Mouse (Mus musculus): Measurements from ENCODE around the gene Gm45808. TPM values are rescaled to one million over a fixed set of nuclear protein-coding genes. Genes with fewer than 3 reads are reported as not detected.

The Gm45808 gene
- polyA plus RNA-seq, 1 experiment: 1.1 TPM

DNA sequence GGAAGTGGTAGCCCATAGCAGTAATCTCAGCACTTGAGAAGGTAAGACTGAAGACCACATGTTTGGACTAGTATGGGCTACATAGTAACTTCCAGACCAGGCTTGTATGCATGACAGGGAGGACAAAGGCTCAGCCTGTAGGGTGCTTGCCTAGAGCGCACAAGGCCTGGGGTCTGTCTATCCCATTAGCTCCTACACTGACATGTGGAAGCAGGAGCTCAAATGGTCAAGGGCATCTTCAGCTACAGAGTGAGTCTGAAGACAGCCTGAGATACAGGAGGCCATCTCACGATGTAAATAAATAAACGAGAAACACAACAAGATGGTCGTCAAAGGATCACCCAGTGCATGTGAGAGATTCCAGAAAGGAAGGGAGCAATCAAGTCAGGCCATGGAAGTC, 24.3 kb downstream of the Gm45808 start:
- Histone ChIP-seq H3K27ac (ENCODE audit: insufficient read depth, low read depth, low read length) (peak overlapping the region; percentile 10), H3K4me3 (ENCODE audit: insufficient read depth, low read length) (no peak overlapping the region), H3K4me1 (ENCODE audit: control insufficient read depth, insufficient read depth, low read length) (peaks cover 36% of the 10 kb centered on the region)
- TF ChIP-seq CTCF (IDR thresholded peaks at IDR 0.05; ENCODE audit: low read depth, low read length) (no peak), POLR2A (IDR thresholded peaks at IDR 0.05; ENCODE audit: borderline replicate concordance, low read depth, low read length) (no peak)

DNA sequence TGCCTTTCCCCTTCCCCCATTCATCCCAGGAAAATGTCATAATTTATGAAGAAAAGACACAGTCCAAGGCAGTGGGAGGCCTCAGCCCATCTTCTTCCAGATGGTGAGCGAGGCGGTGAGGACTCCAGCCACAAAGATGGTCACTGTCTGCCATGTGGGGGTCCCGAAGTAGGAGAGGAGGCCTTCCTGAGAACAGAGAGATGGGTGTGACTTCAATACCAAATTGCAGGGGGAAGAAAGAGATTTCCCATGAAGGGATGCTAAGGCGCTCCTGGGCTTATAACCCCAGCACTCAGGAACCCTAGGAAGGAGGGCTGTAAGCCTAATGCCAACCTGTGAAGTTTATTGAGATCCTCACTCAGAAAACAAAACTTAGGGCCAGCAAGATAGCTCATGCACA, 24.8 kb downstream of the Gm45808 start:
- Histone ChIP-seq H3K27ac (ENCODE audit: insufficient read depth, low read depth, low read length) (peak overlapping the region; percentile 98), H3K4me3 (ENCODE audit: insufficient read depth, low read length) (no peak overlapping the region), H3K4me1 (ENCODE audit: control insufficient read depth, insufficient read depth, low read length) (peaks cover 32% of the 10 kb centered on the region)
- TF ChIP-seq CTCF (IDR thresholded peaks at IDR 0.05; ENCODE audit: low read depth, low read length) (no peak), POLR2A (IDR thresholded peaks at IDR 0.05; ENCODE audit: borderline replicate concordance, low read depth, low read length) (no peak)

DNA sequence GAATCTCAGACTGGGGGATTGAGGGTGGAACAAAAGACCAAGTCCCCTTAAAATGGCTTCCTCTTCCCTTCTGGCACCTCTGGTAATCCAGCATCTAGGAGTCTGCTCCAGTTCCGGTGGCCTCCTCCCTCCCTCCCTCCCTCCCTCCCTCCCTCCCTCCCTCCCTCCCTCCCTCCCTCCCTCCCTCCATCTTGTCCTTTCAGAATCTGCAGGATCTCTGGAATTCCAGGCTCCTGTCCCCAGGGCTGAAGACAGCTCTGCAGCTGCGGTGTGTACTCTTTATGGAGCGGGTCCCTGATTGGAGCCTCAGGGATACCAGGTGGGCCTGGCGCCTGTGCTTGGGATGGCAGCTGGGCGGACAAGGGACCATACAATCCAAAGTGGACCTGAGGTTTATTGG, 25.3 kb downstream of the Gm45808 start:
- Histone ChIP-seq H3K4me1 (ENCODE audit: control insufficient read depth, insufficient read depth, low read length) (peaks cover 32% of the 10 kb centered on the region), H3K4me3 (ENCODE audit: insufficient read depth, low read length) (peak overlapping the region; percentile 55; the same call in 1 of the 2 replicates), H3K27ac (ENCODE audit: insufficient read depth, low read depth, low read length) (peak overlapping the region; percentile 98)
- TF ChIP-seq POLR2A (IDR thresholded peaks at IDR 0.05; ENCODE audit: borderline replicate concordance, low read depth, low read length): no peak
- no peak for TF ChIP-seq CTCF (IDR thresholded peaks at IDR 0.05; ENCODE audit: low read depth, low read length)

DNA sequence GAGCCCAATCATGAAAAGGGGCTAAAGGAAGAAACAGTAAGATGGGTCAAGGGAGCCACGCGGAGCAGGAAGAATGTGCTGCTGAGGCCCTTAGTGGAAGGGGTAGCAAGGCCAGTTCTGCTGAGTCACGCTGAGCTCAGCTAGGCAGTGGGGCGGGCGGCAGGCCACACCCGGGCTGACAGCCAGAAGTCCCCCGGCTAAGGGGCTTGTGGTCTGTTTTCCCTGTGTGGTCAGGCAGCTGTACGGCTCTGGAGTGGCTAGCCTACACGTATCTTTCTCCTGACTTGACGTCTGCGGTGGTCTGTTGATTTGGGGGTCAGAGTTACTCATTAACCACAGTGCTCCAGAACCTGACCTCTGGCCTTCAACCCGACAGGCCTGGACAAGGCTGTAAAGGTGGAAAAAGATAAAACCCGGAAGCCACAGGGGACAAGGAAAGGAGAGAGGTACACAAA, 25.7 kb downstream of the Gm45808 start:
- peak overlapping the region; percentile 55 for H3K4me3 ChIP-seq (ENCODE audit: insufficient read depth, low read length)
- H3K27ac ChIP-seq (ENCODE audit: insufficient read depth, low read depth, low read length): peak overlapping the region; percentile 98
- H3K4me1 ChIP-seq (ENCODE audit: control insufficient read depth, insufficient read depth, low read length): peaks cover 32% of the 10 kb centered on the region
- no peak for TF ChIP-seq CTCF (IDR thresholded peaks at IDR 0.05; ENCODE audit: low read depth, low read length)
- TF ChIP-seq POLR2A (IDR thresholded peaks at IDR 0.05; ENCODE audit: borderline replicate concordance, low read depth, low read length): no peak

DNA sequence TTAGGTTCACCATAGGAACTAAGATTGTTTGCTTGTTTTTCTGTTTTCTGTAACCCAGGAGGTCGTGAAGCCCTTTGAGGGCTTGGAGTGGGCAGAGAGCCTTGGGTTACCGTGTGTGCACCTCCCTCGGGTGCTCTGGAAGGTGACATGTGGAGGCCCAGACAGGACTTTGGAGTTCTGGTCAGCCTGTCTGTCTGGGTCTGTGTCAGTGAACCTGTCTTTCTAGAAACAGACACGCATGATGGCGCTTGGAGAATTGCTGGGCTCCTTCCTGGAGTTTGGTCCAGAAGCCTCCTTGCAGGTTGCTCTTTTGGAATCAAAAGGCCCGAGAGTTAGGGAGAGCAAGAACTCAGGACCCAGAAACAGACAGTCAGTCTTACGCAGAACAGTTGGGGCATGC, 26.2 kb downstream of the Gm45808 start:
- no peak for TF ChIP-seq POLR2A (IDR thresholded peaks at IDR 0.05; ENCODE audit: borderline replicate concordance, low read depth, low read length)
- no peak for TF ChIP-seq CTCF (IDR thresholded peaks at IDR 0.05; ENCODE audit: low read depth, low read length)
- peak overlapping the region; percentile 55 for H3K4me3 ChIP-seq (ENCODE audit: insufficient read depth, low read length)
- peaks cover 32% of the 10 kb centered on the region for H3K4me1 ChIP-seq (ENCODE audit: control insufficient read depth, insufficient read depth, low read length)
- H3K27ac ChIP-seq (ENCODE audit: insufficient read depth, low read depth, low read length): peak overlapping the region; percentile 98

DNA sequence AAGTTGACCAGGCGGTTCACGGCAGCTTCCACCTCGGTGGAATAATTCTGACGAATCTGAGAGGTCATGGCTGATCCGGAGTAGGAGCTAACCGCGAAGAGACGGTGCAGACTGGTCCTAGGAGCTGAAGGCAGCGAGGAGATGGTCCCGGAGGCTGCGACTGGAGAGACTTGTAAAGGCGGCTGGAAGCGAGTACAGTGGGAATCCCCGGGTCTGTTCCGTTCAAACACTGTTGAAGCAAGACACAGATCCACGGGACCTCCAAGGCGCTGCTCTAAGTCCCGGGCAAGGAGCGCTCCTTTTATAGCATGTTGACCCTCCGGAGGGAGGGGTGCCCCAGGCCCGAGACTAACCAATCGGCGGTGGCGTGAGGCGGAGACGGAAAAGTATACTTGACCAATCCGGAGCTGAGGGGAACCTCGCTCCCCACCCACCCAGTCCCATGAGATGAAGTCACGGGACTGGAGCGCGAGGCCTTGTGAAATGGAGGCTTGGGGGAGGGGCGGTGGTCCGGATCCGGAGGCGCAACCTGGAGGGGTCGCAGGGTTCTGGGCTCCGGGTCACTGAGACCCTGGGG, 27.0 kb downstream of the Gm45808 start, which contains the start of gene Ftl1:
Ftl1 (minus strand) TSS at position 321 of the 577 bp plus-strand sequence.
- peak within 1 kb of the TSS; percentile 100 for H3K27ac ChIP-seq (ENCODE audit: insufficient read depth, low read depth, low read length)
- peaks cover 27% of the 10 kb centered on the region for H3K4me1 ChIP-seq (ENCODE audit: control insufficient read depth, insufficient read depth, low read length)
- peak; percentile 97 for TF ChIP-seq POLR2A (IDR thresholded peaks at IDR 0.05; ENCODE audit: borderline replicate concordance, low read depth, low read length)
- peak within 1 kb of the TSS; percentile 94 for H3K4me3 ChIP-seq (ENCODE audit: insufficient read depth, low read length)

DNA sequence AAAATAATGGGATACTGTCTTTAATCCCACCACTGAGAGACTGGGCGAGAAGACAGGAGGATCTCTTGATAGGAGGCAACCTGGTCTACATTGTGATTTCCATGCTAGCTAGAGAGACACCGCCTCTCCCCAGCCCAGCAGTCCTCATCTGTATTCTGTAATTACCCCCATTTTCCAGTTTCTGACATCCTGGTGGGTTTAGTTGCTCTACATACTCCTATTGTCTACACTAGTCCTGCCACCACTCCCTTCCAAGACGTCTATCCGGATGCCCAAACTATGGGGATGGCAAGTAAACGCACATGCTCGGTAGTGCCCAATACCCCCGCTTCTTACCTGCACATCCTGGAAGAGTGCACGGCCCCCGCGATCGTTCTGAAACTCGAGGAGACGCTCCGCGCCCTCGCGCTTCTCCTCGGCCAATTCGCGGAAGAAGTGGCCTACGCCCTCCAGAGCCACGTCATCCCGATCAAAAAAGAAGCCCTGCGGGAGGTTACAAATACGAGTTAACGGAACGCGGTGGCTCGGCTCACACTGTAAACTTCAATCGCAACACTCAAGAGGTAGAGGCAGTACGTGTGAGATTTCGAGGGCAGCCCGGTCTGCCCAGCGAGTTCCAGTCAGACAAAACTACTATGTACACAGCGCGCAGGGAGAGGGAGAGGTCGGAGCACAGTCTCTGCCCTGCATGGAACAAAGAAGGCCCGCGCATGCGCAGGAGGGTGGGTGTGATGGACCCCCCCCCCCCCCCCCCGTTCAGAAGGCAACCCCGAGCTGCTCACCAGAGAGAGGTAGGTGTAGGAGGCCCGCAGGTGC, 27.7 kb downstream of the Gm45808 start:
- TF ChIP-seq POLR2A (IDR thresholded peaks at IDR 0.05; ENCODE audit: borderline replicate concordance, low read depth, low read length) (no peak), CTCF (IDR thresholded peaks at IDR 0.05; ENCODE audit: low read depth, low read length) (no peak)
- H3K4me1 ChIP-seq (ENCODE audit: control insufficient read depth, insufficient read depth, low read length): peaks cover 25% of the 10 kb centered on the region
- peak overlapping the region; percentile 100 for H3K27ac ChIP-seq (ENCODE audit: insufficient read depth, low read depth, low read length)
- peak overlapping the region; percentile 94 for H3K4me3 ChIP-seq (ENCODE audit: insufficient read depth, low read length)

DNA sequence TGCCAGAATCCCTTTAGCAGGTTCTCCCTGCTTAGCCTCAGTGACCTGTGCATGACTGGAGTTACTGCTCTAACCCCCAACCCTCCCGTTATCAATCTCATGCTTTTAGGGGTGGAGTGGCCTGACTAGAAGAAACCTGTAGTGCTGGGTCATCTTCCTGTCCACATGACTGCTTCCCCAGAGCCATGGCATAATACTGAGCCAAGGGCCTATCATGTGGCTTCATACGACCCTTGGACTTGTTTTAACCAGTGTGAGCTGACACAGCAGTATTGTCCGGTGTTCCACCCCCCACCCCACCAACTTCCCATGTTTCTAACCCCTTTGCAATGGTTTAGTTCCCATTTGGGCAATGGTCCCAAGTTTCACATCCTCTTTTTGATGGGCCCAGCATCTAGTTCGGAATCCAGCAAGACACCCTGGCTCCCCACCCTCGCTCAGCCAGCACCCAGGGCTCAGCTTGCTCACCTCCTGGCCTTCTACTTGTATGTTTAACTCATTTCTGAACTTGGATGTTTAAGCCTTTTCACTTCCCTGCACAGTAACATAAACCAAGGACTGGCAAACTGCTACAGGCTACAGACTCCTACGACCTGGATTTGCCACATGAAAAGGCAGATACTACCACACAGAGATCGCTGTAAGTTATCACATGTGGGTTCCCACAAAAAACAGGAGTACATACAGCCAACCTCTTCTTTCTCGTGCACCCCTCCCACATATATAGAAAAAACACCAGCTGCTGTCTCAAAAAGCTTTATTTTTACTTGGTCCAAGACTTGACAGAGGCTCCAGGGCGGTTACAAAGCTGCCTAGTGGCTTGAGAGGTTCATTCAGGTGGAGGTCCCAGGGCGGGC, 29.2 kb downstream of the Gm45808 start:
- Histone ChIP-seq H3K4me3 (ENCODE audit: insufficient read depth, low read length) (peak overlapping the region; percentile 94), H3K4me1 (ENCODE audit: control insufficient read depth, insufficient read depth, low read length) (peaks cover 15% of the 10 kb centered on the region), H3K27ac (ENCODE audit: insufficient read depth, low read depth, low read length) (peak overlapping the region; percentile 100)
- TF ChIP-seq POLR2A (IDR thresholded peaks at IDR 0.05; ENCODE audit: borderline replicate concordance, low read depth, low read length) (0 out of 2 replicates have a peak, but pooled peaks have one; percentile 47), CTCF (IDR thresholded peaks at IDR 0.05; ENCODE audit: low read depth, low read length) (no peak)

DNA sequence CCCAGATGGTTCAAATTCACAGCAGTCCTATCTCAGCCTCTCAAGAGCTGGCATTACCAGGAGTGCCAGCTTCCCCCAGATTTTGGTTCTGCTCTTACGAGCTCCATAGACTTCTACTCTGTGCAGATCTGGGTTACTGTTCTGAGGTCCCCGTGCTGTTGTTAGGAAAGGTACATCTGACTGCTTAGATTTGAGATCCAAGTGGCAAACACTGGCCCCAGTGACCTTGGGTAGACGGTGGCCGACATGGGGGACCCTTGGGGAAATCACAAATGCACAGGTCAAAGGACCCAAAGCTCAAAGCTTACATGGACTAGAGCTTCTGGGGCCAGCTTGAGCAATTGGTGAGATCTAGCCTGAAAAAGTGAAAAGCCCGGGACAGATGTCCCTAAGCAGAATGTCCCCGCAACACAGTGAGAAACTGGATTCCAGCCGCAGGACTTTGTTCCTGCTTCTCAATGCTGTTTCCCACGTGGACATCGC, 29.8 kb downstream of the Gm45808 start:
- TF ChIP-seq CTCF (IDR thresholded peaks at IDR 0.05; ENCODE audit: low read depth, low read length) (no peak), POLR2A (IDR thresholded peaks at IDR 0.05; ENCODE audit: borderline replicate concordance, low read depth, low read length) (no peak; the same call in 1 of the 2 replicates)
- H3K4me3 ChIP-seq (ENCODE audit: insufficient read depth, low read length): peak overlapping the region; percentile 94
- H3K4me1 ChIP-seq (ENCODE audit: control insufficient read depth, insufficient read depth, low read length): peaks cover 12% of the 10 kb centered on the region
- H3K27ac ChIP-seq (ENCODE audit: insufficient read depth, low read depth, low read length): peak overlapping the region; percentile 100
